Mouse (Mus musculus): Measurements from ENCODE around the gene Qtrt1. TPM values are rescaled to one million over a fixed set of nuclear protein-coding genes. Genes with fewer than 3 reads are reported as not detected.

The Qtrt1 gene
- polyA plus RNA-seq, 1 experiment, result 2.0 TPM

DNA sequence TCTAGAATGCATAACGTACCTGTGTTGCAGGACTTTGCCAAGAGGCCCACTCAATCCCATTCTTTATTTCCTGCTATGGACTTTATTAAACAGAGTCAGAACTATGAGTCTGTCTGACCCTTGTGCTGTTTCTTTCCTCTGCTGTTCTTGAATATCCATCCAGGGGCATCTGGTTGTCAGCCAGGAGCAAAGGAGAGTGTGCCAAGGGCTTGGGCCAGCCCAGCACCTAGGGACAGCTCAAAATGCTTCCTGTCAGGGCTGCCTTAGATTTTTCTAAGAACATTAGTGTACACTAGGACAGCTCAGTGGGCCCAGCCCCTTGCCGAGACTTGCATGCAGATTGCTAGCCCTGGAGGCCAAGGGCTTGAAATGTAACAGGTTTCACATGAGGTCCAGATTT is 16.1 kb downstream of the Qtrt1 start:
- H3K27me3 ChIP-seq (ENCODE audit: control insufficient read depth), result no peaks in the 10 kb centered on the region
- peak overlapping the region; percentile 10 for H3K4me3 ChIP-seq (replicated peaks)
- H3K4me1 ChIP-seq (ENCODE audit: control insufficient read depth), result peaks cover 65% of the 10 kb centered on the region
- H3K9me3 ChIP-seq (ENCODE audit: control insufficient read depth, low read length), result no peaks in the 10 kb centered on the region
- TF ChIP-seq TAL1 (IDR thresholded peaks at IDR 0.05; ENCODE audit: low read length) (no peak), GATA1 (IDR thresholded peaks at IDR 0.05; ENCODE audit: low read length) (no peak)
- H3K36me3 ChIP-seq (ENCODE audit: control insufficient read depth), result peaks cover 63% of the 10 kb centered on the region

DNA sequence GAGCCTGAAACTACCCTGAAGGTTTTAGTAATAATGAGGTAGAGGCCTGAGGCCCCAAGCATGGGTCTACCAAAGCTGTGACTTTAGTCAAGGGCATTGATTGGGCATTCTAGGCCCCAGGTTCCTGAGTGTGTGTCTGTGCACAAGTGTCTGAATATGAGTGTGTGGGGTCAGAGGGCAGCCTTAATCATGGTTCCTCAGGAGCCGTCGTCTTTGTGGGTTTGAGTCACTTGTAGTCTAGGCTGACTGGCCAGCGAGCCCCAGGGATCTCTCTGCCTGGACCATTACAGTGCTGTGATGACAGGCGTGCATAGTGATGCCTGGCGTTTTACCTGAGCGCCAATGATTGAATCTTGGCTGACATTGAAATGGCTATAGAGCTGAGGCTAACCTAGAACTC is 16.5 kb downstream of the Qtrt1 start:
- H3K9me3 ChIP-seq (ENCODE audit: control insufficient read depth, low read length), result no peaks in the 10 kb centered on the region
- peaks cover 63% of the 10 kb centered on the region for H3K4me1 ChIP-seq (ENCODE audit: control insufficient read depth)
- peaks cover 64% of the 10 kb centered on the region for H3K36me3 ChIP-seq (ENCODE audit: control insufficient read depth)
- no peaks in the 10 kb centered on the region for H3K27me3 ChIP-seq (ENCODE audit: control insufficient read depth)
- TF ChIP-seq GATA1 (IDR thresholded peaks at IDR 0.05; ENCODE audit: low read length) (no peak), TAL1 (IDR thresholded peaks at IDR 0.05; ENCODE audit: low read length) (no peak)
- H3K4me3 ChIP-seq (replicated peaks), result no peak overlapping the region

DNA sequence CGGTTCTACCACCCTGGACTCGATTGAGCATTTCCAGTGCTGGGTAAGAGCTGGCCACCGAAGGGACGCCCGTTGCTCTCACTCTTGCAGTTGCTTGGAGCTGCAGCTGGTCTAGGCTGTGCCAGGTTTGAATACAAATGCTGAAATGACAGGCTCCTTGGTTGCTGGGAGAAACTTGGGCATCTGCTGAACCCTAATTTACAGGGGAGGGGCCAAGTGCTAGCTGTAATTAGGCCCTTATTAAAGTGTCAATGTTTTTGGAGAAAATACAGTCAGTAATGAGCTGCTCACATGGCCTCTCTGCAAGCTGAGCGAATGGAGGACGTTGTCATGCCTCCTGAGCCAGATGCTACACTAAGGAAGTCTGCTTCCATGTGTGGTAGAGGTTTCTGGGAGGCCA is 19.1 kb downstream of the Qtrt1 start:
- Histone ChIP-seq H3K27me3 (ENCODE audit: control insufficient read depth) (no peaks in the 10 kb centered on the region), H3K9me3 (ENCODE audit: control insufficient read depth, low read length) (no peaks in the 10 kb centered on the region), H3K36me3 (ENCODE audit: control insufficient read depth) (peaks cover 84% of the 10 kb centered on the region), H3K4me3 (replicated peaks) (no peak overlapping the region), H3K4me1 (ENCODE audit: control insufficient read depth) (peaks cover 59% of the 10 kb centered on the region)
- no peak for TF ChIP-seq TAL1 (IDR thresholded peaks at IDR 0.05; ENCODE audit: low read length)
- TF ChIP-seq GATA1 (IDR thresholded peaks at IDR 0.05; ENCODE audit: low read length), result no peak

DNA sequence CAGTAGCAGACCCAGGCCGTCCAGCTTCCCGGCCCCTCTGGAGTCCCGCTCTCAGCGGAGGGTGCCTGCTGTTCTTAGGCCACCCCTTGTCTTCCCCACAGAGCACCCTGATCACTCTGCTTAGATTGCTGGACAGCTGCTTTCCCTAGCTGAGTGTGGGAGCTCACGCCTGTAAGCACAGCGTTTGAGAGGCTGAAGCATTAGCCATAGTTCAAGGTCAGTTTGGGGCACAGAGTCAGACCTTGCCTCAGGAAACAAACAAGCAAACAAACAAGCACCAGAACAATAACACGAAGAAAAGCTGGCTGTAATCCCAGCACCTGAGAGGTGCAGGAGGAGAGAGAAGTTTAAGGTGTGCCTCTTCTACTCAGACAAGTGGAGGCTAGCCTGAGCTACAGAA is 20.4 kb downstream of the Qtrt1 start:
- no peak overlapping the region for H3K4me3 ChIP-seq (replicated peaks)
- H3K36me3 ChIP-seq (ENCODE audit: control insufficient read depth), result peaks cover 85% of the 10 kb centered on the region
- H3K9me3 ChIP-seq (ENCODE audit: control insufficient read depth, low read length), result no peaks in the 10 kb centered on the region
- H3K4me1 ChIP-seq (ENCODE audit: control insufficient read depth), result peaks cover 60% of the 10 kb centered on the region
- H3K27me3 ChIP-seq (ENCODE audit: control insufficient read depth), result no peaks in the 10 kb centered on the region
- TF ChIP-seq GATA1 (IDR thresholded peaks at IDR 0.05; ENCODE audit: low read length), result no peak
- no peak for TF ChIP-seq TAL1 (IDR thresholded peaks at IDR 0.05; ENCODE audit: low read length)

DNA sequence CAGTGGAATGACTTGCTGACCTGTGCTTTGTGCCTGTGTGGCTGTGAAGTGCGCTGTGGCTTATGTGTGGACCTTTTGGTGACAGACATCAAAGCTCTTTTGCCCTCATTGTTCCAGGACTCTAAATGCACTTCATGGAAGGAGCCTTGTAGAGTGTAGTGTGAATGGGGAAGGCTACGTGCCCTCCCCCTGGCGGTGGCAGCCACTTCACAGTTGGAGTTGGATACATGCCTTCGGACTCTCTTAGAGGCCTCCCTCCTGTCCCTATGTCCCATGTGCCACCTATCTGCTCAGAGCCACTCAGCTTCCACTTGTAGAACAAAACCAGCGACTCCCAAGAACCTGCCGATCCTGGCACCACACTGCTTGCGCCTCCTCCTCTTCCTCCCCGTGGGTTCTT is 22.1 kb downstream of the Qtrt1 start:
- Histone ChIP-seq H3K4me1 (ENCODE audit: control insufficient read depth) (peaks cover 59% of the 10 kb centered on the region), H3K36me3 (ENCODE audit: control insufficient read depth) (peaks cover 77% of the 10 kb centered on the region), H3K4me3 (replicated peaks) (no peak overlapping the region), H3K27me3 (ENCODE audit: control insufficient read depth) (no peaks in the 10 kb centered on the region), H3K9me3 (ENCODE audit: control insufficient read depth, low read length) (no peaks in the 10 kb centered on the region)
- TF ChIP-seq GATA1 (IDR thresholded peaks at IDR 0.05; ENCODE audit: low read length) (no peak), TAL1 (IDR thresholded peaks at IDR 0.05; ENCODE audit: low read length) (no peak)

DNA sequence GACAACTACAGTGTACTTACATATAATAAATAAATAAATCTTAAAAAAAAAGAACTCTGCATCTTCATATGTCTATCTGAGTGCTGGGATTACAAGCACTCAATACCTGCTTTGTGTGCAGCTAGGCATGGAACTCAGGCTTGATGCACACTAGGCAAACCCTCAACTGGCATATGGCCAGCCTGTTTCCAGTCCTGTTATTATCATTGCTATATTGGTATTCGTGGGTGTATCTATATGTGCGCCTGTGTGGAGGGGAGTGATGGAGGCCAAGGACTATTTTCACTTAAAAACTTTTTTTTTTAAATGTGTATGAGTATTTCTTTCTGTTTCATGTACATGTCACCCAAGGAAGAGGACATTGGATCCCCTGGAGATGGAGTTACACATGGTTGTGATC is 22.8 kb downstream of the Qtrt1 start:
- peaks cover 61% of the 10 kb centered on the region for H3K4me1 ChIP-seq (ENCODE audit: control insufficient read depth)
- TF ChIP-seq TAL1 (IDR thresholded peaks at IDR 0.05; ENCODE audit: low read length) (no peak), GATA1 (IDR thresholded peaks at IDR 0.05; ENCODE audit: low read length) (no peak)
- peaks cover 76% of the 10 kb centered on the region for H3K36me3 ChIP-seq (ENCODE audit: control insufficient read depth)
- H3K9me3 ChIP-seq (ENCODE audit: control insufficient read depth, low read length), result no peaks in the 10 kb centered on the region
- H3K27me3 ChIP-seq (ENCODE audit: control insufficient read depth), result no peaks in the 10 kb centered on the region
- no peak overlapping the region for H3K4me3 ChIP-seq (replicated peaks)

DNA sequence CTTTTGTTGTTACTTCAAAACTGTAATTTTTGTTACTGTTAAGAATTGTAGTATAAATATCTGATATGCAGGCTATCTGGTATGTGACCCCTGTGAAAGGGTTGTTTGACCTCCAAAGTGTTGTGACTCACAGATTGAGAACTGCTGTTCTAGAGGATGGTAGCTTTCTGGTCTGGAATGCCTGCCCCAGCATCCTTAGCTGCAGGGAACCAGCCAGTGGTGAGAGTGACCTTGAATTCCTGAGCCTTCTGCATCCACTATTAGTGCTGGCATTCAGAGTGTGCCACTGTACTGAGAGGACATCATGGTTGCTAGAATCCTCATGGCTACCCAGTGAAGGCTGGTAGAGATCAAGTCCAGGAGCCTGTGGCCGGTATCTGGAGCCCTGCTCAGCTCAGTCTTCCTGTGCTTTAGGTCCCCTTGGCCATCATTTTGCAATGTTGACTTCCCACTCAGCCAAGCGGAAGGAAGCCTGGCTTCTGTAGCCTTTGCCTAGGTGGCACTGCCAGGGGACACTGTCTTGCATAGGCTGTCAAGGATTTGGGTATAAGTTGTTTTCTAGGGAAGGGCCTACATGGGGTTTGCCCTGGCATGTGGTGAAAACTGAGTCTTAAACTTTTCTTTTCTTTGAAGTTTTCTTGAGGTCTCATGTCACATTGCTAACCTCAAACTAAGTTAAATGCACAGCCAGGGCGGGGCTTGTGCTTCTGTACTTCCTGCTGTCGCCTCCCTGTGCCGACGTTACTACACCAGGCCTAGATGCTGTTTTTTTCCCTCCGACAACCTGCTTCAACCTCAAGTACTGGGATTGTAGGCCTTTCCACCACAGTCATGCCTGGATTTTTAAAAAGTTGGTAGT is 24.4 kb downstream of the Qtrt1 start:
- TF ChIP-seq GATA1 (IDR thresholded peaks at IDR 0.05; ENCODE audit: low read length) (no peak), TAL1 (IDR thresholded peaks at IDR 0.05; ENCODE audit: low read length) (no peak)
- Histone ChIP-seq H3K4me1 (ENCODE audit: control insufficient read depth) (peaks cover 53% of the 10 kb centered on the region), H3K36me3 (ENCODE audit: control insufficient read depth) (peaks cover 75% of the 10 kb centered on the region), H3K9me3 (ENCODE audit: control insufficient read depth, low read length) (no peaks in the 10 kb centered on the region), H3K27me3 (ENCODE audit: control insufficient read depth) (no peaks in the 10 kb centered on the region), H3K4me3 (replicated peaks) (no peak overlapping the region)

DNA sequence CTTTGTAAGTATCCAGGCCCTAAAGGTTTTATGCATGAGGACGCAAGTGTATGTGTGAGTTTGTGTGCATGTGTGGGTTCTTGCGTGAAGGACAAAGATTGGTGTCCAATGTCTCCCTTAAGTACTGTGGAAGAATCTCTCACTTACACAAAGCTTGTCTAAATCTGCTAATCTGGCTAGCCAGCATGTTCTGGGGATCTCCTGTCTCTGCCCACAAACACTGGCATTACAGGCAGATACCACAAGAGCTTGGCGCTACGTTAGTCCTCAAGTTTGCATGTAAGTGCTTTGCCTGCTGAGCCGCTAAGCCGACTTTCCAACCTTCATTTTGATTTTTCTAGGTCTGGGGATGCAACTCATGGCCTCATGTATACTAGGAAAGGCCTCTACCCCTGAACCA is 25.9 kb downstream of the Qtrt1 start:
- Histone ChIP-seq H3K9me3 (ENCODE audit: control insufficient read depth, low read length) (no peaks in the 10 kb centered on the region), H3K4me3 (replicated peaks) (no peak overlapping the region), H3K4me1 (ENCODE audit: control insufficient read depth) (peaks cover 46% of the 10 kb centered on the region)

DNA sequence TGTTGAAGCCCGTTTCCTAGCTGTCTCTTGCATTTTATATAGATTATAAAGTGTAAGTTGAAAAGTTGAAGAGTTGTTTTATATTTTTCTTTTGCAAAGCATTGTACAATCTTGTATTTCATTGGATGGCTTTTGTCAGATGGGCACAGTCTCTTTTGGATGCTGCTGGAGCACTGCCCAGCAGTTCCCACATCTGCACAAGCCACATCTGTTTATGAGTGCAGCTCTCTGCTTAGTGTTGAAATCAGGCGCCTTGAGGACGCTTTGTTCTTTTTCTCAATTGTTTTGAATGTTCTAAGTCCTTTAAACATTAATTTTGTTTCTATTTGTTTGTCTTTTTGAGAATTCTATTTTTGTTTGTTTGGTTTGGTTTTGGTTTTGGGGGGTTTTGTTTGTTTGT is 26.6 kb downstream of the Qtrt1 start:
- peaks cover 77% of the 10 kb centered on the region for H3K36me3 ChIP-seq (ENCODE audit: control insufficient read depth)
- H3K27me3 ChIP-seq (ENCODE audit: control insufficient read depth), result no peaks in the 10 kb centered on the region
- H3K9me3 ChIP-seq (ENCODE audit: control insufficient read depth, low read length), result no peaks in the 10 kb centered on the region
- peaks cover 46% of the 10 kb centered on the region for H3K4me1 ChIP-seq (ENCODE audit: control insufficient read depth)
- no peak overlapping the region for H3K4me3 ChIP-seq (replicated peaks)
- no peak for TF ChIP-seq GATA1 (IDR thresholded peaks at IDR 0.05; ENCODE audit: low read length)
- TF ChIP-seq TAL1 (IDR thresholded peaks at IDR 0.05; ENCODE audit: low read length), result no peak

More for the DNA sequence above, 25.9 kb downstream of the Qtrt1 start:
- TF ChIP-seq TAL1 (IDR thresholded peaks at IDR 0.05; ENCODE audit: low read length) (no peak), GATA1 (IDR thresholded peaks at IDR 0.05; ENCODE audit: low read length) (no peak)
- Histone ChIP-seq H3K36me3 (ENCODE audit: control insufficient read depth) (peaks cover 74% of the 10 kb centered on the region), H3K27me3 (ENCODE audit: control insufficient read depth) (no peaks in the 10 kb centered on the region)

Data from erythroblast, embryonic 14.5 days (primary cell).